Mouse (Mus musculus) midbrain, postnatal 0 days (tissue): ENCODE results near the gene Rcor2. TPM values are rescaled to one million over a fixed set of nuclear protein-coding genes. Genes with fewer than 3 reads are reported as not detected.

Source experiments
- ATAC-seq: fragments of 200-750 bp; cut with Nextera tagmentation; 2 replicates; pipeline ENCODE4 v1.8.0; 2017; ENCODE audit warnings: moderate number of reproducible peaks, mild to moderate bottlenecking, moderate TSS enrichment, moderate library complexity; ENCODE audit not compliant: low FRiP score
- DNase-seq: peaks from one replicate; pipeline ENCODE4 v3.0.0-alpha.2; 2015; ENCODE audit warnings: low spot score
- H3K27ac ChIP-seq: fragments of 300-500 bp; sonication (generic); 2 replicates; pipeline ENCODE4 v1.5.1; 2014; ENCODE audit warnings: low read depth, mild to moderate bottlenecking, low read length, mixed read lengths
- H3K27me3 ChIP-seq: fragments of 300-500 bp; sonication (generic); 2 replicates; pipeline ENCODE4 v1.6.1; 2014; ENCODE audit warnings: low read length, control low read depth, mixed read lengths; ENCODE audit not compliant: insufficient read depth
- H3K36me3 ChIP-seq: fragments of 300-500 bp; sonication (generic); 2 replicates; pipeline ENCODE4 v1.6.1; 2014; ENCODE audit warnings: low read length, control low read depth, mixed read lengths; ENCODE audit not compliant: insufficient read depth
- H3K4me1 ChIP-seq: fragments of 300-500 bp; sonication (generic); 2 replicates; pipeline ENCODE4 v1.6.1; 2014; ENCODE audit warnings: mild to moderate bottlenecking, control low read depth, antibody characterized with exemption, low read length, mixed read lengths; ENCODE audit not compliant: insufficient read depth
- H3K4me2 ChIP-seq: fragments of 300-500 bp; sonication (generic); 2 replicates; pipeline ENCODE4 v1.6.1; 2014; ENCODE audit warnings: low read depth, mild to moderate bottlenecking, low read length, mixed read lengths; ENCODE audit not compliant: poor library complexity, severe bottlenecking
- H3K4me3 ChIP-seq: fragments of 300-500 bp; sonication (generic); 2 replicates; pipeline ENCODE4 v1.5.1; 2014; ENCODE audit warnings: low read depth, mild to moderate bottlenecking, low read length, moderate library complexity
- H3K9ac ChIP-seq: fragments of 300-500 bp; sonication (generic); replicated peaks from 2 replicates; pipeline ENCODE4 v1.6.1; 2014; ENCODE audit warnings: mild to moderate bottlenecking, low read length, moderate library complexity, mixed read lengths; ENCODE audit not compliant: poor library complexity, severe bottlenecking
- H3K9me3 ChIP-seq: fragments of 300-500 bp; sonication (generic); 2 replicates; pipeline ENCODE4 v1.6.1; 2016; ENCODE audit warnings: low read length, control low read depth
- CTCF ChIP-seq: IDR thresholded peaks from 2 replicates; pipeline ENCODE4 v1.5.1; 2016; ENCODE audit warnings: antibody characterized with exemption, mild to moderate bottlenecking
- WGBS: fragments of 180-500 bp; shearing (Covaris S2); extraction: QIAGEN DNeasy Blood & Tissue Kit; methylation state at CpG from one replicate; pipeline ENCODE4 v1.1.7; 2014; 5-methylcytosine and 5-hydroxymethylcytosine counted together
- polyA plus RNA-seq: library from polyadenylated mRNA; unstranded; fragments of >200 nt; fragmentation: Nextera tagmentation; extraction: Ambion mirVana; gene quantifications from 2 replicates; pipeline ENCODE4 v1.2.1, GENCODE M21; 2015
- total RNA-seq: library from RNA; depleted of rRNA; stranded (reverse); fragments of >200 nt; gene quantifications from 2 replicates; pipeline ENCODE4 v1.2.3, GENCODE M21; 2014

Gene Rcor2
- total and polyA plus RNA-seq, 2 experiments from 2014 or later: 8.9 to 53.1 TPM

DNA sequence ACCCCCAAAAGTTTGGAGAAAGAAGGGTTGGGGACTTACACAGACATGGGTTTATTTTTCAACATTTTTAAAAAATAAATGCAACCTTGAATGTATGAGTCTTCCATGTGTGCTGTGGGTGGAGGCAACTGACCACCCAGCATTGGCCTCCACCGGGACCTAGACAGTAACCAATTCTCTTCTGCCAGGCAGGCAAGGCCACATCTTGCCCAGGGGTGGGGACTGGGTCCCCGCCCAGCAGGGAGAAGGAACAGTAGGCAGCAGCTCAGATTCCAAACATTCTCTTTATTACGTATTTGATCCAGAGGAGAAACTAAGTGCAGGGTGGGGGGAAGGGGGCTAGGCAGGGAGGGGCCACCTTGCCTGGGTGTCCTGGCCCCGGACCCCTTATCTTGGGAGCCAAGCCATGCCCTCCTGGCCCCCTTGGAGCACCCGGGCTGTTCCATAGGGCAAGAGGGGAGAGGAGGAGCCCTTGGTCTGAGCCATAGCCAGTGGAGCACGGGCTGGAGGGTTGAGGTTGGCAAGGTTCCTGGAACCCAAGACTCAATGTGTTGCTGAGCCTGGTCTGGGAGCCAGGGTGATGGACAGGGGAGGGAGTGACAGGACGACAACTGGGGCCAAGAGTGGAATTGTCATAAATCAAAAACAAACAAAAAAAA, 8.1 kb downstream of the Rcor2 start:
- H3K4me1 ChIP-seq: no peaks in the 10 kb centered on the region
- no peaks in the 10 kb centered on the region for H3K9me3 ChIP-seq
- H3K4me3 ChIP-seq: no peak overlapping the region
- no peak overlapping the region for H3K9ac ChIP-seq
- no peak for DNase-seq
- H3K27ac ChIP-seq: peak overlapping the region; percentile 75
- whole genome bisulfite sequencing: 52% methylated on average over 7 of the region's 7 CpGs
- no peak for TF ChIP-seq CTCF
- no peaks in the 10 kb centered on the region for H3K27me3 ChIP-seq
- ATAC-seq: no peak
- H3K36me3 ChIP-seq: peaks cover 37% of the 10 kb centered on the region
- no peak overlapping the region for H3K4me2 ChIP-seq

DNA sequence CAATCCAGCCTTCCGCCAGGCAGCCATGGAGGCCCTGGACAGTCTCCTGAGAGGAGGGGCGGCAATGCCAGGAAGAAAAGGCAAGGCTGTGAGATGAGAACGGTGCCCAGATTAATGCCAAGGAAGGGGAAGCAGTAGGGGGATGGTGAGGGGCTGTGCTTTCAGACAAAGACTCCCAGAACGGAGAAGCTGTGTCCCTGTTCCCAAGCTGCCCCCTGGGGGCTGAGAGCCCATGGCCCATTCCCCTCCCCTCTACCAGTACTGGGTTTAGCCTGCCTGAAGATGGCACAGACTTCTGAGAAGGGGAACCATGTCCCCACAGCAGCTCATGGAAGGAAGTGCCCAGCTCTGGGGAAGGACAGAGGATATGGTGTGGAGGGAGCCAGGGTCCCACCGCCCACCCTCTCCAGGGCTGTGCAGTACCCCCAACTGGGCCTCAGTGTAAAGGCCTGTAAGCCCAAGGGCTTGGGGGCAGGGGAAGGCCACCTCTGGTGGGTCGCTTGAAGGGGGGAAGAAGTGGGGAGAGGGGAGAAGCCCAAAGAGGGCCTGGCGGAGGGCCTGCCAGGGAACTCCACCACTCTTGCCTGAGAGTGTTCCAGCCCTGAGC, 9.0 kb downstream of the Rcor2 start:
- peak; percentile 27; the same call in 1 of the 2 replicates for ATAC-seq
- Histone ChIP-seq H3K9ac (peak overlapping the region; percentile 44; the same call in 1 of the 2 replicates), H3K9me3 (no peaks in the 10 kb centered on the region), H3K4me2 (no peak overlapping the region), H3K27me3 (no peaks in the 10 kb centered on the region), H3K36me3 (peaks cover 41% of the 10 kb centered on the region), H3K4me3 (no peak overlapping the region), H3K27ac (peak overlapping the region; percentile 75), H3K4me1 (no peaks in the 10 kb centered on the region)
- TF ChIP-seq CTCF: no peak
- WGBS: 27% methylated on average over 7 of the region's 7 CpGs
- peak; percentile 67 for DNase-seq

DNA sequence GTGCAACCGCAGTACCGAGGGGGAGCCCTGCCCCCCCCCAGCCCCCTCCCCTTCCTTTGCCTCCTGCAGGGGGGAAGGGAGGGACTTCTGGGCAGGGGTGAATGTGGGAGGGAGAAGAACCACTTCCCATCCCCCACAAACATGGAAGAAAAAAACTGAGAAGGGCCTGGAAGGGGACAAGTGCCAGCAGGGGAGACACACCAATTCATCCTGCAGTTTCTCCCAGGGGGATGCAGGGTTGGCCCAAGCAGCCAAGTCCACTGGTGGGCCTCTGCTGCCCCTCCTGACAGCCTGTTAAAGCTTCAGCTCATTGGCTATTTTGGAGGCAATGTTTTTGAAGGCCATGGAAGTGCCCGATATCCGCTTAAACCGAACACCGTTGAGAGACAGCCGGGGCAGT, 9.7 kb downstream of the Rcor2 start:
- Histone ChIP-seq H3K36me3 (peaks cover 42% of the 10 kb centered on the region), H3K4me1 (no peaks in the 10 kb centered on the region), H3K9me3 (no peaks in the 10 kb centered on the region), H3K9ac (no peak overlapping the region), H3K4me3 (no peak overlapping the region), H3K4me2 (no peak overlapping the region), H3K27ac (peak overlapping the region; percentile 75), H3K27me3 (no peaks in the 10 kb centered on the region)
- DNase-seq (peak; percentile 64), ATAC-seq (no peak)
- 53% methylated on average over 7 of the region's 7 CpGs for WGBS
- TF ChIP-seq CTCF: no peak

DNA sequence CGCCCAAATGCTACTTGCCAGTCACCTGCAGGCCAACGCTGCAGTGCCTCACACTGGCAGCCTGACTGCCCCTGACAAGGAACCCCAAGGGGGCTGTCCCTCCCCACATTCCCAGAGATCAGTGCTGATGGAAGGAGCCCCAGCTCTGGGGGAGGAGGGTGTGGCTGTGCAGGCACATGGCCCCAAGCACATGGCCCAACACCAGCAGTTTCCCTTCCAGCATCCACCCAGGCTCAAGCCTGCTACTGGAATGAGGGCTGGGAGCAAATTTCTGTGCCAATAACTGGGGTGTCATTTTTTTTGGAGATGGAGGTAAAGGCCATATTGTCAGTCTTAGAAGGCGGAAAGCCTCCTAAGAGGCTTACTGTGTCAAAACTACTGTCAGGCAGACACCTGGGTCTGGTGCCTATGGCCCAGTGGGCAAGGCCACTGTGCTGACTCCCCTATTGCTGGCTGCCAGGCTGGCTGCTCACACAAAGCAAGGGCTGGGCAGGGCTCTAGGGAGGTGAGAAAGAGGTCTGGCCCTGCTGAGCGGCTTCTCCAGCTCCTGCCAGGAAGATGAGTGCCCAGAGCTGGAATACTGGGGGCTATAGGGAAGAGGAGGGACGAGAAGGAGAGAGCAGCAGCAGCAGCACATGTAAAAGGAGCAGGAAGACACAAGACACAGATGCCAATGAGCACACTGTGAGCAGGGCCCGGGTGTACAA, 11.2 kb downstream of the Rcor2 start:
- H3K4me1 ChIP-seq: no peaks in the 10 kb centered on the region
- TF ChIP-seq CTCF: no peak
- peak overlapping the region; percentile 43; the same call in 1 of the 2 replicates for H3K27ac ChIP-seq
- no peak overlapping the region for H3K4me3 ChIP-seq
- no peak overlapping the region for H3K4me2 ChIP-seq
- H3K9ac ChIP-seq: no peak overlapping the region
- no peak for DNase-seq
- H3K9me3 ChIP-seq: no peaks in the 10 kb centered on the region
- 75% methylated on average over 6 of the region's 6 CpGs for WGBS
- ATAC-seq: no peak
- H3K27me3 ChIP-seq: no peaks in the 10 kb centered on the region
- peaks cover 52% of the 10 kb centered on the region for H3K36me3 ChIP-seq

DNA sequence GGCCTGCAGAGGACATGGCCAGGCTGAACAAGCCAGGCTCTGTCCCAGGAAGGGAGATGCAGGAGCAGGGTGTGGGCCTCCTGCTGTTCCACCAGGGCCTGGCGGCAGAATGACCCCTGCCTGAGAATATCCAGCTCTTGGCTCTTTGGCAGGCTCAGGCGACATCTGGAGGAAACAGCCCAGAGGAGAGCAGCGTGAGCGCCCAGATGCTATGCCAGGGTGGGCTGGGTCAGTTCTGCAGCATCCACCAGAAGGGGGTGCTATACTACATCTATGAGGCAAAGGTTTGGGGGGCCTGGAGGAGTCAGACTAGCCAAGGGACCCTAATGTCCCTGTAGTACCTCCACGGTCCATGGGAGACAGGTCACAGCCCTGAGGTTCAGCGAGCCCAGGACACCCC, 12.0 kb downstream of the Rcor2 start:
- Histone ChIP-seq H3K4me3 (no peak overlapping the region), H3K9ac (no peak overlapping the region), H3K4me2 (no peak overlapping the region), H3K36me3 (peaks cover 54% of the 10 kb centered on the region), H3K9me3 (no peaks in the 10 kb centered on the region), H3K27me3 (no peaks in the 10 kb centered on the region), H3K4me1 (no peaks in the 10 kb centered on the region), H3K27ac (0 out of 2 replicates have a peak overlapping the region, but pooled peaks have one; percentile 43)
- TF ChIP-seq CTCF: peak; percentile 76
- WGBS: 27% methylated on average over 6 of the region's 6 CpGs
- ATAC-seq (no peak), DNase-seq (peak; percentile 81)
